Mouse (Mus musculus) kidney, adult 11 months (tissue): Measurements from ENCODE around the gene Olfr935.

Experiments
- DNase-seq: peaks from one replicate; pipeline ENCODE4 v3.0.0; 2022

Gene Olfr935

GRCm38 (mm10) chr9:38999583-38999982, at the start of gene Olfr935:
Gene Olfr935, minus strand, starts transcription at chr9:38999683.
- no peak for DNase-seq

- no peak for DNase-seq
Measured at GRCm38 (mm10) chr9:39023277-39023676, 23.8 kb upstream of the Olfr935 start, which contains the start of gene Olfr146. Gene Olfr146, minus strand, starts transcription at chr9:39023377.

GRCm38 (mm10) chr9:38988215-38988614, 11.3 kb downstream of the Olfr935 start, which contains the start of gene Olfr934:
Gene Olfr934, minus strand, starts transcription at chr9:38988315.
- no peak for DNase-seq

GRCm38 (mm10) chr9:38972013-38972412, 27.5 kb downstream of the Olfr935 start, which contains the start of gene Olfr933:
Gene Olfr933, plus strand, starts transcription at chr9:38972313.
- DNase-seq = no peak

- DNase-seq = no peak
Measured at GRCm38 (mm10) chr9:38954124-38954416, 45.4 kb downstream of the Olfr935 start.

- no peak for DNase-seq
Measured at GRCm38 (mm10) chr9:38953401-38954123, 45.9 kb downstream of the Olfr935 start.
